Mouse (Mus musculus) lung, embryonic 14.5 days (tissue): ENCODE measurements at regions not wholly inside any gene's neighbourhood (a gene's known extent, or its start where the extent isn't known, plus 50 kb on each side); places are given as distances from the start of the nearest gene placed in this dataset.

Source experiments
- ATAC-seq: fragments of 200-750 bp; cut with Nextera tagmentation; 2 replicates; pipeline ENCODE4 v1.8.0; 2017; ENCODE audit warnings: mild to moderate bottlenecking, moderate TSS enrichment, moderate library complexity; ENCODE audit not compliant: insufficient read depth
- DNase-seq: peaks from one replicate; pipeline ENCODE4 v3.0.0-alpha.2; 2015
- H3K27ac ChIP-seq: fragments of 300-500 bp; sonication (generic); 2 replicates; pipeline ENCODE4 v1.5.1; 2014; ENCODE audit warnings: low read depth, mild to moderate bottlenecking, moderate library complexity
- H3K27me3 ChIP-seq: fragments of 300-500 bp; sonication (generic); 2 replicates; pipeline ENCODE4 v1.6.1; 2014; ENCODE audit warnings: low read length, control low read depth; ENCODE audit not compliant: insufficient read depth
- H3K36me3 ChIP-seq: fragments of 300-500 bp; sonication (generic); 2 replicates; pipeline ENCODE4 v1.6.1; 2014; ENCODE audit warnings: control low read depth; ENCODE audit not compliant: insufficient read depth
- H3K4me1 ChIP-seq: fragments of 300-500 bp; sonication (generic); 2 replicates; pipeline ENCODE4 v1.6.1; 2014; ENCODE audit warnings: antibody characterized with exemption, control low read depth; ENCODE audit not compliant: insufficient read depth
- H3K4me2 ChIP-seq: fragments of 300-500 bp; sonication (generic); 2 replicates; pipeline ENCODE4 v1.6.1; 2014; ENCODE audit warnings: mild to moderate bottlenecking
- H3K4me3 ChIP-seq: fragments of 300-500 bp; sonication (generic); 2 replicates; pipeline ENCODE4 v1.5.1; 2014; ENCODE audit warnings: low read depth, low read length
- H3K9ac ChIP-seq: fragments of 300-500 bp; sonication (generic); 2 replicates; pipeline ENCODE4 v1.6.1; 2014
- H3K9me3 ChIP-seq: fragments of 300-500 bp; sonication (generic); 2 replicates; pipeline ENCODE4 v1.6.1; 2016; ENCODE audit warnings: low read depth, low read length, control low read depth
- CTCF ChIP-seq: IDR thresholded peaks from 2 replicates; pipeline ENCODE4 v1.5.1; 2016; ENCODE audit warnings: antibody characterized with exemption, low read depth
- WGBS: fragments of 180-500 bp; shearing (Covaris S2); extraction: QIAGEN DNeasy Blood & Tissue Kit; methylation state at CpG from one replicate; pipeline ENCODE4 v1.1.7; 2014; 5-methylcytosine and 5-hydroxymethylcytosine counted together

GRCm38 (mm10) chr6:31640745-31641144 is 77.0 kb upstream of the Podxl start:
- Histone ChIP-seq H3K27ac (no peak overlapping the region), H3K4me3 (no peak overlapping the region)

DNA sequence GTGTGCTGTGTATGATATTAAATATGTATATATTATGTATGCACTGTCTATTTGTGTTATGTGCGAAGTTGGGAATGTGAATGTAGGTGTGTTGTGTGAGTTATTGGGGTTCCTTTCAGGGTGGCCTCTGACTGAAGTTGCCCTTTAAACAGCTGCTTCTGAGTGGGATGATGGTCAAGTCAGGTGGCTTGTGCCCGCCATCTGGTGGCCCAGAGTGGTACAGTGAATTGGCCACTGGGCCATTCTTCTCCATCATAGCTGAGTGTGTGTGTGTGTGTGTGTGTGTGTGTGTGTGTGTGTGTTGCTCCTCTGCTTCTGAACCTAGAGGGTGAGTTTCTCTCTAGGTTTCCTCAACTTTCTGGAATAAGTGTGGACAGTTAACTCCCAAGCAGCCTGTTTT is 75.7 kb upstream of the Podxl start:
- peak; percentile 96 for TF ChIP-seq CTCF
- Histone ChIP-seq H3K27ac (no peak overlapping the region), H3K4me3 (no peak overlapping the region), H3K27me3 (no peaks in the 10 kb centered on the region), H3K4me1 (peaks cover 11% of the 10 kb centered on the region), H3K4me2 (no peak overlapping the region), H3K9ac (no peak overlapping the region), H3K9me3 (no peaks in the 10 kb centered on the region), H3K36me3 (no peaks in the 10 kb centered on the region)
- DNase-seq (peak; percentile 80), ATAC-seq (peak; percentile 11; the same call in 1 of the 2 replicates)
- WGBS: 6% methylated on average over 2 of the region's 2 CpGs

More at GRCm38 (mm10) chr6:31640745-31641144, 77.0 kb upstream of the Podxl start:
- Histone ChIP-seq H3K36me3 (no peaks in the 10 kb centered on the region), H3K9ac (no peak overlapping the region), H3K4me1 (peaks cover 11% of the 10 kb centered on the region), H3K27me3 (no peaks in the 10 kb centered on the region), H3K9me3 (no peaks in the 10 kb centered on the region), H3K4me2 (no peak overlapping the region)
- no peak for TF ChIP-seq CTCF
- DNase-seq (no peak), ATAC-seq (no peak)
- 63% methylated on average over 2 of the region's 2 CpGs for WGBS

GRCm38 (mm10) chr6:31638434-31639220 is 74.8 kb upstream of the Podxl start:
- DNase-seq (no peak), ATAC-seq (no peak)
- Histone ChIP-seq H3K27ac (no peak overlapping the region), H3K4me2 (no peak overlapping the region), H3K4me3 (no peak overlapping the region), H3K9ac (no peak overlapping the region), H3K4me1 (peaks cover 11% of the 10 kb centered on the region), H3K27me3 (no peaks in the 10 kb centered on the region), H3K9me3 (no peaks in the 10 kb centered on the region), H3K36me3 (no peaks in the 10 kb centered on the region)
- no peak for TF ChIP-seq CTCF
- 60% methylated on average over 13 of the region's 13 CpGs for WGBS

DNA sequence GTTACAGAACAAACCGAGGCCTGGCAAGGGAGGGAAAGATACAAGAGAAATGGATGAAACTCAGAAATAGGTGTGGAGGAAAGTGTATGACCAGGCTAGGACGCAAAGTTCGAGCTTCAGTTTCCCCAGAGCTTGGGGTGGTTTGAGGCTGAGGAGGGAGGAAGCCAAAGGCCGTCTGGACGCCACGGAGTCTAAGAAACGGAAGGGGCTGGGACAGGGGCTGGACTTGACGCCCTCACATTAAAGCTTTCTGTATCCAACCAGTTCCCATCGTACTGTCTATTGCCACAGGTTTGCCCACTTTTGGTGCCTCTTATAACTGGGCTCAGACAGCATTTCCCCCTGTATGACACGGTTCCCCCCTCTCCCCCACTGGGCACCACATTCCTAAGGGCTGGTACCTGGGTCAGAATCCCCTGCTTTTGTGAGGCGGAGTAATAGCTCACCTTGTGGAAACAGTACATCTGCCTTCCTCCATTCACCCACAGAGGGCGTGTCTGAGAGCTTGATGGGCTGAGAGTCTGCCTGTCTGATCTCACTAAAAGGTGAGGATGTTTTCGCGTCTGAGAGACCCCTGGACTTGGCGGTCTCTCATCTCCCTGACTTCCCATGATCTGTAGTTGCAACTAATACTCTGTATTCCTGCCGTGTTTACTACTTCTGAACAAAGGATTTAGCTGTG is 73.7 kb upstream of the Podxl start:
- H3K9me3 ChIP-seq: no peaks in the 10 kb centered on the region
- H3K27me3 ChIP-seq: no peaks in the 10 kb centered on the region
- H3K36me3 ChIP-seq: no peaks in the 10 kb centered on the region
- no peak overlapping the region for H3K4me2 ChIP-seq
- H3K9ac ChIP-seq: no peak overlapping the region
- peak; percentile 37 for DNase-seq
- TF ChIP-seq CTCF: peak; percentile 43
- no peak overlapping the region for H3K4me3 ChIP-seq
- 17% methylated on average over 16 of the region's 16 CpGs for WGBS
- ATAC-seq: no peak
- H3K27ac ChIP-seq: 0 out of 2 replicates have a peak overlapping the region, but pooled peaks have one; percentile 36
- peaks cover 11% of the 10 kb centered on the region for H3K4me1 ChIP-seq

DNA sequence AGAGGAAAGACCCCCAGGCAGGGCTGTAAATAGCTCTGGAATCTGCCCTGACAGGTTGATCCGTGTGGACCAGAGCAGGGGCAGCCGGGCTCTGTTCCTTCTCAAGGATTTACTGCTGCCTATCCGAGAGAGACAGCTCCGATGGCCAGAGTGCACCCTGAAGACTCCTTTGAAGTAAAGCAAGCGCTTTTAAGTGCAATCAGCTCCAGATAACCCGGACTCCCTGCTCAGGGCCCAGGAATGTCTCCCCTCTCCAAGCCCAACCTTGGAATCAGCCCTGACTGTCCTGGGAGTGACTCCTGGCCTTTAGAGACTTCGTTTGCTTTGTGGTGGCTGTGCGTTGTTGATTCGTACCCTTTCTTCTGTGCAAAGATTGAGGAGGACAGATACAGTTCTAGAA is 73.2 kb upstream of the Podxl start:
- no peak overlapping the region for H3K9ac ChIP-seq
- no peak overlapping the region for H3K4me3 ChIP-seq
- no peaks in the 10 kb centered on the region for H3K27me3 ChIP-seq
- TF ChIP-seq CTCF: no peak
- no peak overlapping the region; the same call in 1 of the 2 replicates for H3K4me2 ChIP-seq
- peaks cover 11% of the 10 kb centered on the region for H3K4me1 ChIP-seq
- no peaks in the 10 kb centered on the region for H3K36me3 ChIP-seq
- 12% methylated on average over 9 of the region's 9 CpGs for WGBS
- DNase-seq (no peak), ATAC-seq (no peak)
- H3K27ac ChIP-seq: 0 out of 2 replicates have a peak overlapping the region, but pooled peaks have one; percentile 36
- H3K9me3 ChIP-seq: no peaks in the 10 kb centered on the region

DNA sequence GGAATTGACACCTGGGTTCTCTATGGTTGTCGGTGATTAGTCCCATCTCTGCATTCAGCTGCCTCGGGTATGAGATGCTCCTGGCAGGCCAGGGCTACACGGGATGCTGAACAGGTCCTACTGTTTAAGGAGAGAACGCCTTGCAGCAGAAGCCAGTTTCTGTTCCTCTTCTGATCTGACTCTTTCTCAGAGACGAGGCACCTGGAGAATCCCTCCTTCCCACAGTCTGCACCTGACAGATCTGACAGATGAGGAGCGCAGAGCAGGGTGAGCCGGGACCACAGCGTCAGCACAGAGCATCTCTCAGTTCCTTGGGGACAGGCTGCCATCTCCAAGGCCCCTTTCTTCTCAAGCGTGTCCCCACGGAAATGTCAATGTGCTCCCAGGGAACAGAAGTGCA is 68.7 kb upstream of the Podxl start:
- H3K4me2 ChIP-seq: no peak overlapping the region
- no peak overlapping the region for H3K4me3 ChIP-seq
- no peak for ATAC-seq
- no peak overlapping the region for H3K27ac ChIP-seq
- no peak overlapping the region for H3K9ac ChIP-seq
- 57% methylated on average over 10 of the region's 10 CpGs for WGBS
- no peaks in the 10 kb centered on the region for H3K27me3 ChIP-seq
- H3K4me1 ChIP-seq: 0 out of 2 replicates have a peak, but pooled peaks cover 7% of the 10 kb centered on the region
- TF ChIP-seq CTCF: no peak
- DNase-seq: no peak
- H3K36me3 ChIP-seq: no peaks in the 10 kb centered on the region
- no peaks in the 10 kb centered on the region for H3K9me3 ChIP-seq

DNA sequence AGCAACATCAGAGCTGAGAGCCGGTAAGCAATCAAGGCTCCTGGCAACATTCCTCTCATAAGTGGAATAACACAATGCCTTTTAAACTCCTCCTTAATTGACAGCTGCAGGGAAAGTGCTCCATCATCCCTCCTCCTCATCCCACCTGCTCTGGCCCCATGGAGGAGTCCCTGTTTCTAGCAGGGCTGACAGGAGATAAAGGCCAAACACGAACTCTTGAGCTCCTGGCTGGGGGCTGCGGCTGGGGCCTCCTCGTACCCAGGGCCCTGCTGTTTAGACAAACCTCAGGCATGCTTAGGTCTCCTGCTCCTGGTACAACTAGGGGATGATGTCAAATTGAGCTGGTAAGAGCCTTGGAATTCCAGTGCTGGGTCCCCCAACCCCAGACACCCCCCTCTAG is 66.2 kb upstream of the Podxl start:
- Histone ChIP-seq H3K4me3 (no peak overlapping the region), H3K36me3 (no peaks in the 10 kb centered on the region), H3K9ac (no peak overlapping the region; the same call in 1 of the 2 replicates), H3K4me1 (no peaks in the 10 kb centered on the region), H3K27ac (no peak overlapping the region), H3K4me2 (no peak overlapping the region), H3K9me3 (no peaks in the 10 kb centered on the region), H3K27me3 (no peaks in the 10 kb centered on the region)
- WGBS: 27% methylated on average over 4 of the region's 4 CpGs
- no peak for TF ChIP-seq CTCF
- peak; percentile 24 for DNase-seq
- 0 out of 2 replicates have a peak, but pooled peaks have one; percentile 24 for ATAC-seq
